Mouse (Mus musculus) MEL (cell line): ENCODE data around the gene Ctsd. TPM values are rescaled to one million over a fixed set of nuclear protein-coding genes. Genes with fewer than 3 reads are reported as not detected.

ENCODE experiments used
- DNase-seq: peaks from one replicate; pipeline ENCODE4 v3.0.0; 2011; ENCODE audit warnings: low read depth, low spot score
- H3K27ac ChIP-seq: 2 replicates; pipeline ENCODE4 v1.5.1; 2012; ENCODE audit warnings: low read depth, mild to moderate bottlenecking, control low read depth, low read length, moderate library complexity; ENCODE audit not compliant: control insufficient read depth
- H3K27me3 ChIP-seq, 2 experiments: fragments of 150-350 bp in 1 of 2; sonication (generic) in 1 of 2; 2 replicates each; pipeline ENCODE4 v1.6.1; 2012; ENCODE audit warnings: low read length in 2 of 2, mild to moderate bottlenecking in 2 of 2, improper control_type of control experiment in 1 of 2, moderate library complexity in 1 of 2; ENCODE audit not compliant: insufficient read depth in 2 of 2, control insufficient read depth in 1 of 2
- H3K36me3 ChIP-seq, 2 experiments: 2 replicates each; pipeline ENCODE4 v1.6.1; 2012 to 2014; ENCODE audit warnings: low read length in 2 of 2, improper control_type of control experiment in 1 of 2, inconsistent platforms in 1 of 2, mild to moderate bottlenecking in 1 of 2; ENCODE audit not compliant: insufficient read depth in 2 of 2, control insufficient read depth in 1 of 2
- H3K4me1 ChIP-seq, 2 experiments: fragments of 150-350 bp in 1 of 2; sonication (generic) in 1 of 2; 2 replicates each; pipeline ENCODE4 v1.6.1; 2012; ENCODE audit warnings: low read length in 2 of 2, improper control_type of control experiment in 1 of 2, mild to moderate bottlenecking in 1 of 2; ENCODE audit not compliant: insufficient read depth in 2 of 2, control insufficient read depth in 1 of 2
- H3K4me3 ChIP-seq, 2 experiments: fragments of 150-350 bp in 1 of 2; sonication (generic) in 1 of 2; 2 replicates each; pipeline ENCODE4 v1.5.1; 2012; ENCODE audit warnings: low read depth in 2 of 2, low read length in 2 of 2, mild to moderate bottlenecking in 2 of 2, moderate library complexity in 2 of 2, control low read depth in 1 of 2, improper control_type of control experiment in 1 of 2; ENCODE audit not compliant: control insufficient read depth in 1 of 2, insufficient read depth in 1 of 2
- H3K79me2 ChIP-seq: 2 replicates; pipeline ENCODE4 v1.6.1; 2012; ENCODE audit warnings: mild to moderate bottlenecking, low read length, moderate library complexity; ENCODE audit not compliant: control insufficient read depth, poor library complexity, insufficient read depth
- H3K9ac ChIP-seq: 2 replicates; pipeline ENCODE4 v1.6.1; 2012; ENCODE audit warnings: low read depth, mild to moderate bottlenecking, control low read depth, low read length, moderate library complexity; ENCODE audit not compliant: control insufficient read depth, poor library complexity, severe bottlenecking
- H3K9me3 ChIP-seq: fragments of 150-350 bp; sonication (generic); replicated peaks from 2 replicates; pipeline ENCODE4 v1.6.1; 2012; ENCODE audit warnings: mild to moderate bottlenecking, low read length, improper control_type of control experiment, moderate library complexity; ENCODE audit not compliant: insufficient read depth
- CHD2 ChIP-seq: IDR thresholded peaks from 2 replicates; pipeline ENCODE4 v1.6.1; 2011; ENCODE audit warnings: low read length, improper control_type of control experiment
- E2F4 ChIP-seq: IDR thresholded peaks from 2 replicates; pipeline ENCODE4 v1.6.1; 2011; ENCODE audit warnings: low read depth, low read length, improper control_type of control experiment, borderline replicate concordance
- ELF1 ChIP-seq: IDR thresholded peaks from 2 replicates; pipeline ENCODE4 v1.6.1; 2014; ENCODE audit warnings: low read depth, mild to moderate bottlenecking, inconsistent platforms, low read length, improper control_type of control experiment, moderate library complexity
- EP300 ChIP-seq, 2 experiments: IDR thresholded peaks; 2 replicates each; pipeline ENCODE4 v1.6.1; 2011; ENCODE audit warnings: improper control_type of control experiment in 2 of 2, low read length in 2 of 2, low read depth in 1 of 2, mild to moderate bottlenecking in 1 of 2
- HCFC1 ChIP-seq: IDR thresholded peaks from 2 replicates; pipeline ENCODE4 v1.6.1; 2012; ENCODE audit warnings: low read depth, mild to moderate bottlenecking, inconsistent platforms, low read length, improper control_type of control experiment, moderate library complexity
- JUND ChIP-seq: IDR thresholded peaks from 2 replicates; pipeline ENCODE4 v1.6.1; 2011; ENCODE audit warnings: low read depth, mild to moderate bottlenecking, improper control_type of control experiment, low read length
- KAT2A ChIP-seq: conservative IDR thresholded peaks from 2 replicates; pipeline ENCODE4 v1.6.1; 2012; ENCODE audit warnings: low read depth, low read length, improper control_type of control experiment, inconsistent platforms
- MAX ChIP-seq: IDR thresholded peaks from 2 replicates; pipeline ENCODE4 v1.6.1; 2011; ENCODE audit warnings: low read length, improper control_type of control experiment
- MAZ ChIP-seq: IDR thresholded peaks from 2 replicates; pipeline ENCODE4 v1.6.1; 2012; ENCODE audit warnings: low read depth, mild to moderate bottlenecking, inconsistent platforms, low read length, improper control_type of control experiment
- MEF2A ChIP-seq: IDR thresholded peaks from 2 replicates; pipeline ENCODE4 v1.6.1; 2014; ENCODE audit warnings: low read depth, mild to moderate bottlenecking, inconsistent platforms, low read length, improper control_type of control experiment; ENCODE audit not compliant: poor library complexity, insufficient replicate concordance, severe bottlenecking; ENCODE audit errors: extremely low read depth
- MXI1 ChIP-seq: IDR thresholded peaks from 2 replicates; pipeline ENCODE4 v1.6.1; 2011; ENCODE audit warnings: mild to moderate bottlenecking, low read depth, low read length, improper control_type of control experiment
- NELFE ChIP-seq: IDR thresholded peaks from 2 replicates; pipeline ENCODE4 v1.6.1; 2011; ENCODE audit warnings: low read depth, low read length, improper control_type of control experiment
- NRF1 ChIP-seq: IDR thresholded peaks from 2 replicates; pipeline ENCODE4 v1.6.1; 2014; ENCODE audit warnings: low read depth, mild to moderate bottlenecking, inconsistent platforms, low read length, improper control_type of control experiment, moderate library complexity; ENCODE audit not compliant: poor library complexity, insufficient read depth, severe bottlenecking
- POLR2AphosphoS2 ChIP-seq: IDR thresholded peaks from 2 replicates; pipeline ENCODE4 v1.6.1; 2011; ENCODE audit warnings: low read length, improper control_type of control experiment
- RAD21 ChIP-seq: IDR thresholded peaks from 2 replicates; pipeline ENCODE4 v1.6.1; 2011; ENCODE audit warnings: mild to moderate bottlenecking, low read depth, low read length, improper control_type of control experiment
- SIN3A ChIP-seq: IDR thresholded peaks from 2 replicates; pipeline ENCODE4 v1.6.1; 2012; ENCODE audit warnings: low read length, improper control_type of control experiment, inconsistent platforms
- SMC3 ChIP-seq: IDR thresholded peaks from 2 replicates; pipeline ENCODE4 v1.6.1; 2011; ENCODE audit warnings: low read depth, low read length, improper control_type of control experiment
- TAL1 ChIP-seq: IDR thresholded peaks from 2 replicates; pipeline ENCODE4 v1.6.1; 2012; ENCODE audit warnings: mild to moderate bottlenecking, inconsistent platforms, low read length, moderate library complexity, mixed read lengths
- TBP ChIP-seq: IDR thresholded peaks from 2 replicates; pipeline ENCODE4 v1.8.0; 2011; ENCODE audit warnings: low read depth, low read length, improper control_type of control experiment
- UBTF ChIP-seq: IDR thresholded peaks from 2 replicates; pipeline ENCODE4 v1.6.1; 2012; ENCODE audit warnings: low read depth, mild to moderate bottlenecking, inconsistent platforms, low read length, improper control_type of control experiment, moderate library complexity, borderline replicate concordance; ENCODE audit not compliant: insufficient read depth
- USF1 ChIP-seq: IDR thresholded peaks from 2 replicates; pipeline ENCODE4 v1.6.1; 2014; ENCODE audit warnings: low read depth, mild to moderate bottlenecking, inconsistent platforms, low read length, improper control_type of control experiment, moderate library complexity
- USF2 ChIP-seq, 2 experiments: IDR thresholded peaks; 2 replicates each; pipeline ENCODE4 v1.6.1; 2011 to 2012; ENCODE audit warnings: improper control_type of control experiment in 2 of 2, low read length in 2 of 2, borderline replicate concordance in 1 of 2, inconsistent platforms in 1 of 2, low read depth in 1 of 2, mild to moderate bottlenecking in 1 of 2; ENCODE audit not compliant: insufficient read depth in 1 of 2
- ZMIZ1 ChIP-seq: IDR thresholded peaks from 2 replicates; pipeline ENCODE4 v1.6.1; 2012; ENCODE audit warnings: low read depth, mild to moderate bottlenecking, inconsistent platforms, low read length, improper control_type of control experiment, moderate library complexity
- ZNF384 ChIP-seq: IDR thresholded peaks from 2 replicates; pipeline ENCODE4 v1.6.1; 2012; ENCODE audit warnings: low read depth, mild to moderate bottlenecking, inconsistent platforms, low read length, improper control_type of control experiment
- polyA plus RNA-seq, 2 experiments: library from polyadenylated mRNA; stranded (reverse) in 1 of 2; unstranded in 1 of 2; fragments of >175 nt in 1 of 2; fragments of >200 nt in 1 of 2; gene quantifications; 2 replicates each; pipeline versions ENCODE4 v1.2.1 to v1.2.4; 2012; ENCODE audit warnings: low replicate concordance in 2 of 2, low read depth in 1 of 2; ENCODE audit not compliant: insufficient read length in 2 of 2, insufficient read depth in 1 of 2, missing spikeins in 1 of 2
- total RNA-seq: library from RNA; depleted of rRNA; stranded (reverse); fragments of 300-350 nt; gene quantifications from 2 replicates; pipeline ENCODE4 v1.2.3, GENCODE M21; 2012

Ctsd gene
- total and polyA plus RNA-seq, 3 experiments, result 89.3 to 179 (median 115) TPM

DNA sequence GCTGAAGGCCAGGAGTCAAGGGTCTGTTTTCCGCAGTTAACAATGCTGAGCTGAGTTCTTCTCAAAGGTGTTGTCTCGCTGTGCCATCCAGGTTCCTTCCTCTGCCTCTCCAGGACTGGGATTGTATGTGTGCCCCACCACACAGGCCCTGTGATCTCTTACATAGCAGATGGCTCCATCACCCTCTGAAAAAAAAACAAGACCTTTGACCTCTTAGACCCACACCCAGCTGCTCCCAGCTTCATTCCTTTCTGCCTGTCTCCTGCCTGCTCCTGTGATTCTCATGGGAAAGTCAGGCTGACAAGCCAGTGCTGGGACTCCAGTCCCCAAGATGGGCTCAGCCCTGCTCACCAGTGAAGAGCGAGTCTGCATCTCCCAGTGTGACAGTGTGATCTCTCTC lies 59.3 kb downstream of the Ctsd start:
- H3K27ac ChIP-seq, result no peak overlapping the region

DNA sequence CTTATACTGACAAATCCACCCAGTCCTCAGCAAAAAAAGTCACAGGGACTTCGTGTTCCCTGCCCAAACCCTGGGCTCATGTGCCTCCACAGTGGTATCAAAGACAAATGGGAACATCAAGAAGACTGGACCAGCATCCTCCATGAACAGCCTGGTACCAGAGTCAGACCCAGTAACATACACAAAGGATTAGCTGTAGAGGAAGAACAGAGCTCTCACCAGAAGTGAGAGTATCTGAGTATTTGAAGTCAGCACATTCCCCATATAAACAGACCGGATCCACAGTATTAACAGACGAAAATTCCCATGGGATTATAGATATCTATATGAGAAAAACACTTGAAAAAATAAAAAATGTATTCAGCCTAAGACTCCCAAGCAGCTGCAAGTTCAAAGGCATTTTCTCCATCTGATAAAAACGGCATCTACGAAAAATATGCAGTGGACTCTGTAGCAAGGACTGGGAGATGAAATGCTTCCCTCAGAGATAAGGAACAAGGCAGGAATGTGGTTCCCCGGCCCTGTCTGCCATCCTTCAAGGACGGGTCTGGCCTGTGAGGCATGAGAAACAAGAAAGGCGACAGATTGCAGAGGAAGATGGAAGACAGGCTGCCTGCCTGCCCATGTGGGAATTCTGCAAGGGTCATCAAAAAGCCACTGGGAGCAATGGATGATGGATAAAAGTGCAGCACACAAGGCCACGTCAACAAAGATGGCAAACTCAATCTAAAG lies 61.0 kb downstream of the Ctsd start:
- no peak overlapping the region for H3K27ac ChIP-seq
- peaks cover 9 to 11% of the 10 kb centered on the region in 2 experiments for H3K27me3 ChIP-seq
- TF ChIP-seq USF1, result no peak
- no peak for TF ChIP-seq POLR2AphosphoS2
- TF ChIP-seq MEF2A, result no peak
- no peak for TF ChIP-seq NRF1
- TF ChIP-seq KAT2A, result no peak
- no peak for TF ChIP-seq SIN3A
- no peak for TF ChIP-seq ZMIZ1
- TF ChIP-seq JUND, result no peak
- no peak for TF ChIP-seq CHD2
- TF ChIP-seq MAZ, result no peak
- TF ChIP-seq ELF1, result no peak
- no peak for TF ChIP-seq NELFE
- TF ChIP-seq, all 39 proteins: peak for 0
- peaks cover 0 to 4% of the 10 kb centered on the region in 2 experiments; a peak in 1 of 4 replicates for H3K4me1 ChIP-seq
- H3K4me3 ChIP-seq, result no peak overlapping the region
- no peaks in the 10 kb centered on the region for H3K36me3 ChIP-seq
- DNase-seq, result no peak
- H3K9ac ChIP-seq, result no peak overlapping the region
- H3K9me3 ChIP-seq, result no peaks in the 10 kb centered on the region
- H3K79me2 ChIP-seq, result no peaks in the 10 kb centered on the region

More for the DNA sequence above, 59.3 kb downstream of the Ctsd start:
- DNase-seq, result no peak
- no peaks in the 10 kb centered on the region for H3K79me2 ChIP-seq
- no peak overlapping the region for H3K4me3 ChIP-seq
- H3K4me1 ChIP-seq, result peaks cover 0 to 4% of the 10 kb centered on the region in 2 experiments; a peak in 1 of 4 replicates
- H3K36me3 ChIP-seq, result no peaks in the 10 kb centered on the region
- no peak overlapping the region for H3K9ac ChIP-seq
- TF ChIP-seq MXI1, result no peak
- TF ChIP-seq ZMIZ1, result no peak
- no peak for TF ChIP-seq KAT2A
- TF ChIP-seq TBP, result no peak
- TF ChIP-seq ZNF384, result no peak
- TF ChIP-seq NRF1, result no peak
- TF ChIP-seq MAX, result no peak
- no peak for TF ChIP-seq UBTF
- TF ChIP-seq RAD21, result no peak
- no peak for TF ChIP-seq E2F4
- no peak for TF ChIP-seq SMC3
- TF ChIP-seq HCFC1, result no peak
- no peak for TF ChIP-seq EP300 (IDR thresholded peaks at IDR 0.05; ENCODE audit: low read depth in 1 of 2, low read length in 2 of 2)
- no peak for TF ChIP-seq USF2 (IDR thresholded peaks at IDR 0.05; ENCODE audit: borderline replicate concordance in 1 of 2, insufficient read depth in 1 of 2, low read depth in 1 of 2, low read length in 2 of 2)
- TF ChIP-seq TAL1, result no peak
- no peak for TF ChIP-seq POLR2AphosphoS2
- peaks cover 9 to 11% of the 10 kb centered on the region in 2 experiments for H3K27me3 ChIP-seq
- H3K9me3 ChIP-seq, result no peaks in the 10 kb centered on the region
